Mouse (Mus musculus): ENCODE results near the gene Phpt1. TPM values are rescaled to one million over a fixed set of nuclear protein-coding genes. Genes with fewer than 3 reads are reported as not detected.
A peak's percentile ranks its signal among the peaks of the same experiment; 100 is the strongest.

The Phpt1 gene
- polyA plus RNA-seq, 1 experiment from 2014 or later, result 155 TPM

GRCm38 (mm10) chr2:25596765-25597510 lies 21.9 kb upstream of the Phpt1 start:
- peaks cover 99% of the 10 kb centered on the region for H3K36me3 ChIP-seq (replicated peaks)
- no peaks in the 10 kb centered on the region for H3K9me3 ChIP-seq
- no peaks in the 10 kb centered on the region for H3K4me1 ChIP-seq
- WGBS, result 94% methylated on average over 5 of the region's 5 CpGs
- H3K27me3 ChIP-seq (replicated peaks; ENCODE audit: low read depth, poor library complexity, severe bottlenecking), result no peaks in the 10 kb centered on the region
- no peak overlapping the region for H3K27ac ChIP-seq (replicated peaks)
- H3K4me3 ChIP-seq, result no peak overlapping the region
- DNase-seq (ENCODE audit: low spot score), result no peak

GRCm38 (mm10) chr2:25591863-25592262 lies 16.8 kb upstream of the Phpt1 start:
- H3K36me3 ChIP-seq (replicated peaks), result peaks cover 99% of the 10 kb centered on the region
- no peaks in the 10 kb centered on the region for H3K27me3 ChIP-seq (replicated peaks; ENCODE audit: low read depth, poor library complexity, severe bottlenecking)
- H3K4me3 ChIP-seq, result no peak overlapping the region

GRCm38 (mm10) chr2:25588227-25588907 lies 13.3 kb upstream of the Phpt1 start:
- no peaks in the 10 kb centered on the region for H3K4me1 ChIP-seq
- DNase-seq (ENCODE audit: low spot score), result no peak

More at GRCm38 (mm10) chr2:25591863-25592262, 16.8 kb upstream of the Phpt1 start:
- 84% methylated on average over 2 of the region's 2 CpGs for WGBS
- DNase-seq (ENCODE audit: low spot score), result no peak
- Histone ChIP-seq H3K9me3 (no peaks in the 10 kb centered on the region), H3K4me1 (no peaks in the 10 kb centered on the region), H3K27ac (replicated peaks) (no peak overlapping the region)

GRCm38 (mm10) chr2:25587290-25587689 lies 12.3 kb upstream of the Phpt1 start:
- Histone ChIP-seq H3K4me3 (no peak overlapping the region), H3K9me3 (no peaks in the 10 kb centered on the region), H3K36me3 (replicated peaks) (peaks cover 96% of the 10 kb centered on the region), H3K4me1 (peaks cover 9% of the 10 kb centered on the region), H3K27ac (replicated peaks) (no peak overlapping the region), H3K27me3 (replicated peaks; ENCODE audit: low read depth, poor library complexity, severe bottlenecking) (no peaks in the 10 kb centered on the region)
- DNase-seq (ENCODE audit: low spot score), result no peak
- 95% methylated on average over 8 of the region's 8 CpGs for WGBS

More at GRCm38 (mm10) chr2:25588227-25588907, 13.3 kb upstream of the Phpt1 start:
- 93% methylated on average over 8 of the region's 8 CpGs for WGBS
- Histone ChIP-seq H3K36me3 (replicated peaks) (peaks cover 100% of the 10 kb centered on the region), H3K27me3 (replicated peaks; ENCODE audit: low read depth, poor library complexity, severe bottlenecking) (no peaks in the 10 kb centered on the region), H3K9me3 (no peaks in the 10 kb centered on the region), H3K4me3 (no peak overlapping the region), H3K27ac (replicated peaks) (no peak overlapping the region)

GRCm38 (mm10) chr2:25585601-25586000 lies 10.6 kb upstream of the Phpt1 start:
- DNase-seq (ENCODE audit: low spot score), result no peak
- H3K4me3 ChIP-seq, result no peak overlapping the region
- H3K4me1 ChIP-seq, result peaks cover 22% of the 10 kb centered on the region
- peaks cover 79% of the 10 kb centered on the region for H3K36me3 ChIP-seq (replicated peaks)
- WGBS, result 88% methylated on average over 3 of the region's 3 CpGs
- peaks cover 8% of the 10 kb centered on the region for H3K27me3 ChIP-seq (replicated peaks; ENCODE audit: low read depth, poor library complexity, severe bottlenecking)
- H3K27ac ChIP-seq (replicated peaks), result no peak overlapping the region
- H3K9me3 ChIP-seq, result no peaks in the 10 kb centered on the region

GRCm38 (mm10) chr2:25584856-25585255 lies 9.8 kb upstream of the Phpt1 start:
- no peak overlapping the region for H3K27ac ChIP-seq (replicated peaks)
- H3K9me3 ChIP-seq, result no peaks in the 10 kb centered on the region
- peaks cover 23% of the 10 kb centered on the region for H3K4me1 ChIP-seq
- peaks cover 16% of the 10 kb centered on the region for H3K27me3 ChIP-seq (replicated peaks; ENCODE audit: low read depth, poor library complexity, severe bottlenecking)
- H3K36me3 ChIP-seq (replicated peaks), result peaks cover 72% of the 10 kb centered on the region
- no peak for DNase-seq (ENCODE audit: low spot score)
- WGBS, result 81% methylated on average over 4 of the region's 4 CpGs
- no peak overlapping the region for H3K4me3 ChIP-seq

- Histone ChIP-seq H3K27me3 (replicated peaks; ENCODE audit: low read depth, poor library complexity, severe bottlenecking) (peaks cover 23% of the 10 kb centered on the region), H3K36me3 (replicated peaks) (peaks cover 65% of the 10 kb centered on the region), H3K4me3 (no peak overlapping the region), H3K27ac (replicated peaks) (no peak overlapping the region), H3K4me1 (peaks cover 30% of the 10 kb centered on the region), H3K9me3 (no peaks in the 10 kb centered on the region)
- no peak for DNase-seq (ENCODE audit: low spot score)
- WGBS, result 94% methylated on average over 3 of the region's 3 CpGs
Measured at GRCm38 (mm10) chr2:25584152-25584551, 9.1 kb upstream of the Phpt1 start.

GRCm38 (mm10) chr2:25583571-25583970 lies 8.5 kb upstream of the Phpt1 start:
- no peak overlapping the region for H3K27ac ChIP-seq (replicated peaks)
- no peak for DNase-seq (ENCODE audit: low spot score)
- H3K4me1 ChIP-seq, result peaks cover 36% of the 10 kb centered on the region
- no peak overlapping the region for H3K4me3 ChIP-seq
- 60% methylated on average over 4 of the region's 4 CpGs for WGBS
- peaks cover 29% of the 10 kb centered on the region for H3K27me3 ChIP-seq (replicated peaks; ENCODE audit: low read depth, poor library complexity, severe bottlenecking)
- H3K9me3 ChIP-seq, result no peaks in the 10 kb centered on the region
- H3K36me3 ChIP-seq (replicated peaks), result peaks cover 59% of the 10 kb centered on the region

- no peak for DNase-seq (ENCODE audit: low spot score)
- Histone ChIP-seq H3K4me1 (peaks cover 41% of the 10 kb centered on the region), H3K27me3 (replicated peaks; ENCODE audit: low read depth, poor library complexity, severe bottlenecking) (peaks cover 33% of the 10 kb centered on the region), H3K9me3 (no peaks in the 10 kb centered on the region), H3K27ac (replicated peaks) (no peak overlapping the region), H3K4me3 (no peak overlapping the region), H3K36me3 (replicated peaks) (peaks cover 54% of the 10 kb centered on the region)
- WGBS, result 87% methylated on average over 6 of the region's 6 CpGs
Measured at GRCm38 (mm10) chr2:25583120-25583481, 8.1 kb upstream of the Phpt1 start.

- Histone ChIP-seq H3K4me3 (no peak overlapping the region), H3K4me1 (peaks cover 46% of the 10 kb centered on the region), H3K27me3 (replicated peaks; ENCODE audit: low read depth, poor library complexity, severe bottlenecking) (peaks cover 39% of the 10 kb centered on the region), H3K36me3 (replicated peaks) (peaks cover 49% of the 10 kb centered on the region), H3K9me3 (no peaks in the 10 kb centered on the region), H3K27ac (replicated peaks) (no peak overlapping the region)
- DNase-seq (ENCODE audit: low spot score), result peak; percentile 13
- 62% methylated on average over 12 of the region's 12 CpGs for WGBS
Measured at GRCm38 (mm10) chr2:25582466-25583119, 7.6 kb upstream of the Phpt1 start.

GRCm38 (mm10) chr2:25581901-25582301 lies 6.9 kb upstream of the Phpt1 start:
- Histone ChIP-seq H3K9me3 (no peaks in the 10 kb centered on the region), H3K4me1 (peaks cover 53% of the 10 kb centered on the region), H3K27me3 (replicated peaks; ENCODE audit: low read depth, poor library complexity, severe bottlenecking) (peaks cover 45% of the 10 kb centered on the region), H3K36me3 (replicated peaks) (peaks cover 42% of the 10 kb centered on the region), H3K4me3 (peak overlapping the region; percentile 51; the same call in 1 of the 2 replicates), H3K27ac (replicated peaks) (no peak overlapping the region)
- DNase-seq (ENCODE audit: low spot score), result no peak
- 42% methylated on average over 6 of the region's 6 CpGs for WGBS

GRCm38 (mm10) chr2:25581294-25581864 lies 6.4 kb upstream of the Phpt1 start, which contains the start of gene Ajm1:
Gene Ajm1 (minus strand): TSS chr2:25581757.
- Histone ChIP-seq H3K9me3 (no peaks in the 10 kb centered on the region), H3K4me1 (peaks cover 57% of the 10 kb centered on the region), H3K4me3 (peak within 1 kb of the TSS; percentile 51), H3K36me3 (replicated peaks) (peaks cover 37% of the 10 kb centered on the region), H3K27ac (replicated peaks) (no peak within 1 kb of the TSS; the same call in 1 of the 2 replicates), H3K27me3 (replicated peaks; ENCODE audit: low read depth, poor library complexity, severe bottlenecking) (peaks cover 51% of the 10 kb centered on the region)
- WGBS, result 7% methylated on average over 19 of the region's 19 CpGs
- DNase-seq (ENCODE audit: low spot score), result peak; percentile 74
